Mouse (Mus musculus) left cerebral cortex, adult 11 months (tissue): ENCODE results near the gene Ralgapa2.

Source experiments
- DNase-seq: peaks from one replicate; pipeline ENCODE4 v3.0.0; 2022; ENCODE audit warnings: low spot score

Ralgapa2 gene

DNA sequence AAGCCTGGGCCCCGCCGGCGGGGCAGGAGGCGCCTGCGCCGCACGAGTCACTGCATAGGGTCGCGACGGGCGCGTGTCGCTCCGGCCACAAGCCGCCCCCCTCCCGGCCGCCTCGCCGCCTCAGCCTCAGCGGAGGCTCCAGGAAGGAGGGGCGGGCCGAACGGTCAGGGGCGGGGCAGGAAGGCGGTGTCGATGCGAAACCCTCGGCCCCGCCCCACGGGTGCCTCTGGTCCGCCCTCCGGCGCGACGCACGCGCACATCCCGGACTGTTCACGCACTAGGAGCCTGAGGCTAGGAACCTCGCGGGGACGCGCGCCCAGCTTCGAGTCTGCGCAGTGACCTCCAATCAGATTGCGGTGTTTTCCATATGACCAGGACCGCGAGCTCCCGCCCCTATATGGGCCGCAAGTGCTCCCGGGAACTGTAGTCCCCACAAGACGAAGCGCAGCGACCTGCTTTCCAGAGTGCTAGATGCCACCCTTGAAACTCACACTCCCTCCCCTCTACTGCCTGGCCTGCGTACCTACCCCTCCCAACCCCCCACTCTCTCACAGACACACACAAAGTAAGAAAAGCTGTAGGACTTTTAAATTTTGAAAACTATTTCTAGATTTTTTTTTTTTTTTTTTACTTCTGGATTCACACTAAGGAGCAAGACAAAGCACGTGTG, at the start of gene Ralgapa2:
TSS of gene Ralgapa2 (minus strand) at position 434 of the 670 bp plus-strand sequence.
- peak; percentile 100 for DNase-seq

DNA sequence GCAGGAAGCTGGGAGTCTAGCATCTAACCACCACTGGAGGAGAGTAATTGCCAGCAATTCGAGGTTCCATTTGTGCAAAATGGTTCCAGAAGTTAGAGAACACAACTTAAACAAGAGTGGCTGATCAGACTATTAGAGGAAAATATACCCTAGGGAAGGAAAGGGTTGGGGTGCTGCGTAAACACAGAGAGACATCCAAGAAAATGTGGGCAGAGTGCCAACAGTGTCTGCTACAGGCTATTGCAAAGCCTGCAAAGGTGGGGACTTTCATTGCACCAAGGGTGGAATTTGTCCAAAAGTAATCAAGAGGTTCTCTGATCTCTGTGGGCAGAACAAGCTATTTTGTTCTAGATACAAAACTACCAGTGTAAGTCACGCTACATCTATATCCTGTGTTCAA, 49.4 kb upstream of the Ralgapa2 start:
- DNase-seq, result no peak

DNA sequence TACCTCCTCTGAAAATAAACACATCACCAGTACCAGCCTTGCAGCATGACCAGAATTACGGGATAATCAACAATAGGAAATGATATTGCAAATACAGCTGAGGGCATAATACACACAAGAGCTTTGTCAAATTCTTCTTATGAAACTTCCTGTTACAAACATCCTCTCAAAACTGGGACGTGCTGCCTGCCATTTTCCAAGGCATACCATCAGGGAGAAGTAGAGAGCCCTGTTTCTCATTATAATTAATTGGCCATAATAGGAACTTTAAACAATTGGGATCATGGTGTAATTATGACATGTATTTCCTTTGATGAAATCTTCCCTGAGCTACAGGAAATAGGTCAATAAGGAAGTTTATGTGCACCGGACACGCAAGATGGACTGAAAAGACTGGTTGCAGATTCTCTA, 48.5 kb upstream of the Ralgapa2 start:
- no peak for DNase-seq

DNA sequence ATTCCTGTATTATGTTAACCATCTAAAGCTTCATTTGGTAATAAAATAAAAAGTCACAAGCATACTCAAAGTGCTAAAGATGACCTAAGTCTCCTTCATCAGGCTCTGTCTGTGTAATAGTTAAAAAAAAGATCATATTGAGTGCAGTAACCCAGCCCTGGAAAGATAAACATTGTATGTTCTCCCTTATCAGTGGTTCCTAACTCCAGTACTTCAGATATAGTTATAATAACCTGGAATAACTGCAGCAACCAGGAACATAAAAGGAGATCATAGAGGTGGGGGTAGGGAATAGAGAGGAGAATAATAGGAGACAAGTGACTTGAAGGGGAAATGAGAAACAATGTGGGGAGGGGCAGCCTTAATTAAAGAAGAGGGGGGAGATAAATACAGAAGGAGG, 44.0 kb upstream of the Ralgapa2 start:
- DNase-seq, result no peak

DNA sequence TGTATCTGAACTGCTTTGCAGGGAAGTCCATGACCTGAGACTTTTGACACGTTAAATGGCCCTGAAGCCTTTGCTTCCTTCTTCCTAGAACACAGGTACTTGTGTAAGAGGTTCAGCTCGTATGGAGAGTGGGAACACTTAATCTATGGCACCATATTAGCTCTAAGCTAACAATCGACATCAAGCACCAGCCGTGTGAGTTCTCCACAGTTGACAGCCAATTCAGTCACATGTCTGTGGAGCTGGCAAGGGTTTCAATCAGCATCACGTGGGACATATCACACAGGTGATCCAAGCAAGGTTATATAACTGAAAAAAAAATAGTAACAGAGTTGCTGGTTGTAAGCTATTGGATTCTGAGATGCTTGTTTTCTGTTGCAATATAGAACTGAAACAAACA, 43.2 kb upstream of the Ralgapa2 start:
- DNase-seq, result no peak

DNA sequence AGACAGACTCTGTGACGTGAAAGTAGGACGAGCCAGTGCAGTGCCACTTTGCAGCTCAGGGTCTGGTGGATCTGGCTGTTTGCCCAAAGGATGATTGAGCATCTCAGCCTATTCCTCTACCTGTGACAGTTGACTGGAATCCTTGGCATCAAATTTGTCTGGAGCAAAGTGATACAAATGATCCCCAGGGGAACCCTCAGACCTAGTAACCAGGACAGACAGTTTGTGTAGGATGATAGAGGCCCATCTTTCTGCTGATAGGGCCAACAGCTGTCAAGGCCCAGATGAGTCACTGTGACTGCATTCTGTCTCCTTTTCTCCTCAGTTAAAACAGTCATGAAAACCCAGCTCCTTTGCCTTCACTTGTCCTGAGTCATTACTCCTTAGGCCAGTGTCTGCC, 41.6 kb upstream of the Ralgapa2 start:
- DNase-seq, result no peak

DNA sequence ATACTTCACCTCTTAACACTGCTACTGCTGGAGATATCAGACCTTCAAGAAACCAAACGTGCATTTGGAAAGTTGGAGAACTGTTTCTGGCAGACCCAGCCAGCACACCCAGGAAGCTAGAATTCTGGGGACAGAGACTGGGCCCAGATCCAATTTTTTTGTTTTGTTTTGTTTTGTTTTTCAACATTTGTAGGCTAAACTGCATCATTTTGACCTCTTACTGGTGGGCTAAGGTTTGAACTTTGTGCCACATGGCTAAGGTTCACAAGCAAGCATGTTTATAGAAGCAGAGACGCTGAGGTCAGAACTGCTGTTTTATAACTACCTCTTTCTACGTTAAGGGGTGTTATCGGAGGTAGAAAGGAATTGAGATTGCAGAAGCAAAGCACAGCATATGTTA, 39.7 kb upstream of the Ralgapa2 start:
- DNase-seq, result no peak

DNA sequence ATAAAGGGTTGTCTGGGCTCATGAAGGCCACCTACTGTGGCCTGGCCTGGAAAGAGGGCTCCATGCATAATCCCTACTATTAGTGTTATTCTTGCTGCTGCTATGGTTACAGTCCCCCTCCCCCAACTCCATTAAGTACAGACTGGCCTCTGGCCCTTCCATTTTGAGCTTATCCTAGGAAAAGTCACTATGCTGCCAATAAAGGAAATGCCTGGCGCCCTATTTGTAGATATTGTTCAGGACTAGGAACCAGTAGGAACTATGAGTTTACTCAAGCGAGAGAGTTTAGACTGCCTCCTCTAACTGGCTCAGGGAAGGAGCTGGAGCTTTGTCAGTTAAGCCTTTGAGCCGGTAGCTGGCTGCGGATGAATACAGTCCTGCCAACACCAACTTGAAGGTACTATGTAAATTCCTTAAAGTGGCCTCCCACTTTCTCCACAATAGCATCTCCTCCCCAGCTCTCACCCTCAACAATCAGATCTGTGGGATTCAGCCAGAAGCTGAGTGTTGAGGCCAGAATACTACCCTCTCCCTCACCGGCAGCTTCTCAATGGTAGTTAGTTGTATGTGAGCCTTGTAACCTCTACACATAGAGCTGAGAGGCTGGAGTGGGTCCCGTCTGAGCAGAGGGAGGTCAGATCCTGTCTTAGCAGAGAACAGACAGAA, 37.1 kb upstream of the Ralgapa2 start:
- no peak for DNase-seq

DNA sequence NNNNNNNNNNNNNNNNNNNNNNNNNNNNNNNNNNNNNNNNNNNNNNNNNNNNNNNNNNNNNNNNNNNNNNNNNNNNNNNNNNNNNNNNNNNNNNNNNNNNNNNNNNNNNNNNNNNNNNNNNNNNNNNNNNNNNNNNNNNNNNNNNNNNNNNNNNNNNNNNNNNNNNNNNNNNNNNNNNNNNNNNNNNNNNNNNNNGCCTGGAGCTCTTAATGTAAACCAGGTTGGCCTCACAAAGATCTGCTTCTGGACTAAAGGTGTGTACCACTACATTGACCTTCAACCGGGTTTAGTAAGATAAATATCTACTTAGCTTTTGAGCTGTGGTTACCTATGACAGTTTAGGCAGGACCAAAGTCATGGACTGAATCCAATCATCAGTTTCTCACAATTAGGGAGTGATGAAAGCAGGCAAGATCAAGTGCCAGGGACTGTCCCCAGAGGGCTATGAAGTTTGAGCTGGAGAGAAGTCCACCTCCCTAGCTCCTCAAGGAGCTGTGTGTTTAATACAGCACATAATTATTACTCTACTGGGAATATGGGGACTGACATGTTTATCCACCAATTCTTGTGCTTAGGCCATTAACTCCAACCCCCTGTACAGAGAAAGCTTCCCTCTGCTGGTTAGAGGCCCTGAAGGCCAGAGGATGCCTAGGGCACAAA, 32.1 kb upstream of the Ralgapa2 start:
- DNase-seq, result no peak

DNA sequence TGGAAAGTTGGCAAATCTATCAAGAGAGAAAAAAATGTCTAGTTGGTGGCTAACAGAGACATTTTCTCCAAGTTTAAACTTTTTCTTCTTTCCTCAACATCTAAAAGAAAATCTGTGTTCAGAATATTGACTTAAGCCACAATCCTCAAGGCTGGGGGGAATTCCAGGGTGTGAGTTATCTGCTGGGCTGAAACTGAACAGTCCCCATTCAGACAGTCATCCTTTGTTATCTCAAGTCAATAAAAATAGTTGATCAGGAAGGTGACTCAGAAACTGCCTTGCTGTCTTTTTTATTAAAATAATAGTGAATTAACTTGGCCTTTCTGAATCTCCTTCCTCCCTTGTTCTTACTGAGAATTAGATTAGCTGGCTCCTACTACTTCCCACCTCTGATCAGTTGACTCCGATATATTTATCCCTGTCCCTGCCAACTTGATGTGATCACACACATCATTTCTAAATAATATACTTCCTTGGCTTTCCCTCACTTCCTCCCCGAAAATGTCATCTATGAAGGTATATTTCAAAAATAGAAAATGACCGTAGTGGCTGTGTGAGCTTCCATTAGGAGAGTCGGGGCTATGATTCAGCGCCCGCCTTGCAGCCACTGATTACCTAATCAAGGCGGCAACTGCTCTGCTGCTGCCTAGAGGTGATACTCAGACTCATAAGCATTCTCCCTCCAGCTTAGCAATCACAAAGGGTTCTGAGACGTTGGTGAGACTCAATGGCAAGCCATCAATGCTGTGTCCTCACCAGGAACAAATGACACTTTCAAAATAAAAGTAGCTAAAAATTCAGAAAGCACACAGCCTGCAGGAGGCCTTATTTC, 21.2 kb upstream of the Ralgapa2 start:
- DNase-seq, result no peak

DNA sequence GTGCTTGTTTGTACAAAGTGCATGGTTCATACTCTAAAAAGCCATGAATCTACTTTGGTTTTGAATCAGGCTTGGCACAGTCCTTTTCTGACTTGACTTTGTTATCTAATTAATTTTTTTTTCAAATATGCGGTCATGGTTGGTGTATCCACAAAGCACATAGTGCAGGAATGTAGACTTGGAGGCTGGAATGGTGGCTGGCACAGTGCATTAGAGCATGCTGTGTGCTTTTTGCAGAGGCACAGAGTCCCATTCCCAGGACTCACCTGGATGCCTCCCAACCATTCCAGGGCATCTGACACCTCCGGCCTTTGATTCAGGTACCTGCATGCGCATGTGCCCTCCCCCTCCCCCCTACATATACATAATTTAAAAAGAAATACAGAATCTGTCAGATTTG, 20.3 kb upstream of the Ralgapa2 start:
- no peak for DNase-seq

DNA sequence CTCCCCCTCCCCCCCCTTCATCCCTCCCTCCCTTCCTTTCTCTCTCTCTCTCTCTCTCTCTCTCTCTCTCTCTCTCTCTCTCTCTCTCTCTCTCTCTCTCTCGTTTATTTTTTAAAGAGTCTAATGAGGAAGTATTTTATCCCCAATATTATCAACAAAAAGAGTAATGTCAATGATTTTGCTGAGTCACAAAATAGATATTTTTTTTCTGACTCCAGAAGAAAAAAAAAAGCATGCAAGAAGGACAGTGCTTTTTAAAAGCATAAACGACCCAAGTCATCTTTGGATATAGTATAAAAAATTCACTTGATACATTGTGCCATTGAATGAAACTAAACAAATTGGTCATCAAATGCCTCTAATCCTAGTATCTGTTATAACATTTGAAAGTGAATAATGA, 13.3 kb upstream of the Ralgapa2 start:
- DNase-seq, result no peak

DNA sequence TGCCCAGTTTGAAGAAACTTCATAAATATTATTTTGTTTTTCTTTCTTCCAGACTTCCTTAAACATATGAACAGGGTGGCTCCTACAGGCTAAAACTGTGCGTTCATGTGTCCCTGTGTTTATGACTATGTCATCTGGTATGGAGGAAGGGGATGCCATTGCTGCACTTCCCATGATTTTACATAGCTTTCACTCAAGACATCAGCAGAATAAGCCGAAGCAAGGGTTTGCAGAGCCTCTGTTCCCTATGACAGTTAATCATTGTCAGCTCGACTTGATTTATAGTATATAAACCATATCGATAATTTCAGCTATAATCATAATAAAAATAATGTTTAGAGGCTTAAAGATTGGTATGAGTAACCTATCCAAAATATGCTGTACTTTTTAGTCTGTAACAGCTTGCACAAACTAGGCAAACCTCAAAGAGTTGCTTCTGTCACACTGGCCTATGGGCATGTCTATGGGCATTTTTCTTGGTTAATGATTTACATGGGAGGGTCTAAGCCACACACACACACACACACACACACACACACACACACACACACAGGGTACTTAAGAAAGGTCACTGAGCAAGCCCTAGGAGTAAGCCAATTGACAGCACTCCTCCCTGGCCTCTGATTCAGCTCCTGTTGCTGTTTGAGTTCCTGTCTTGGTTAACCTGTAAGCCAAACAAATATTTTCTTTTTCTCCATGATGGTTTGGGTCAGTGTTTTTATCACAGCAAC, 12.7 kb upstream of the Ralgapa2 start:
- no peak for DNase-seq

DNA sequence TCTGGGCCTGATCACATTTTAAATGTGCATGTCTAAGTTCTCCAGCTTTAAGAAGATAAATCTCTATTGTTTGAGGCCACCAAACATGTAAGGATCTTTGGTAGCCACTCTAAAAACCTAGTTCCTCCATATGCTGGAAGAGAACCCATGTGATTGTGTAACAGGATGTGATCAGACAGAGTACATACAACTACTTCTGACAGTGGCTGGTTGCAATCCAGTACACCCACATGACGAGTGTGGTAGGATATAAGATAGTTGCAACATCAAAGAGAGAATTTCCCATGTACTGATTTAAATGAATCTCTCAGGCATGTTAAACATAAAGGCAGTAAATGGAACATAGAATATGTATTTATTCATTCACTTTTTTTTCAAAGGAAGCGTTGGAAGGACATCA, 4.8 kb upstream of the Ralgapa2 start:
- DNase-seq, result no peak

DNA sequence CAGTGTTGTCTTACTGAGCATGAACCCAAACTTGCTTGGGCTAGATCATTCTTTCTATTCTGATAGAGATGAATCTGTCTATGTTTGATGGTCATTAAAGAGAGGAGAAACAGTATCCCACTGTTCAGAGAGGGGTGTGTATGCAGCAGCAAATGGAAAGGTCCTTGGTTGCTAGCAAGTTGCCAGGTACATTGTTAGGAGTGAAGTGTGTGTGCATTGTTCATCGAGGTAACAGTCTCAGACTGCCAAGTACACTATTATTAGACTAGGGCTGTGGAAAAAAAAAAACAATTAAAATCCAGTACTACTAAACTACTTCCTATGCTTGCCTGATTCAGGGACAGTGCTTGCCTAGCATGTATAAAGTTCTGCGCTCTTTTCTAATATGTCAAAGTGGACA, 2.9 kb upstream of the Ralgapa2 start:
- DNase-seq, result no peak

DNA sequence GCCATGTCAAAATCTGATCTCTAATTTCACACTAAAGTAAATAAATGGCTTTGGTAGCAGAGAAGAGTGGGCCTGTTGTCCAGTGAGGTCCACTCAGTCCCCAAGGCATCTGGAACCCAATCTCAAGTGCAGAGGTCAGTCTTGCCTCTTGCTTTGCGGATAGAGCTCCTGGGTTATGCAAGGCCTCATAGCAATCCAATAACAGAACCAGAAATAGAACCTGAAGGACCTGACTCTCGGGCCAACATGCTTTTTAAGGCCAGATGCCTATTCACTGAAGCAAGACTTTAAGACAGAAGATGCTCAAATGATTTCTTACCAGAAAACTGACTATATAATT, 407 bp upstream of the Ralgapa2 start:
- DNase-seq, result no peak

DNA sequence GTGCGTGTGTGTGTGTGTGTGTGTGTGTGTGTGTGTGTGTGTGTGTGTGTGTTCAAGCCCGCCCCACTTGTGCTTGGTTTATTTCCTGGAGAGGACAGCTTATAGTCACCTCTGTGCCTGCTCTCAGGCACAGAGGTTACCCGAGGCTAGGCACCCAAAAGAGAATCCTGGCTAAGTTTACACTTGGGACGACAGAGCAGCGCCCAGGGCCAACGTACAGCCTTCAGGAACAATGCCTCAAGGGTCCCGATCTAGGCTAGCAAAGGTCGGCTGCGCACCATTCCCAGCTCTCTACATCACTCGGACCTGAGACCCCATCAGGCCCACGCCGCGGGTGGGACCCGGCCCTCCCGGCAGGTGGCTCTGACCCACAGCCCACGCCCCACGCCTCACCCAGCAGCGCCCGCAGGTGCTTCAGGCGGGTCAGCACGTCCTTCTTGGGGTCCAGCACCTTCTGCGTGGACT, 711 bp downstream of the Ralgapa2 start:
- DNase-seq, result peak; percentile 24

DNA sequence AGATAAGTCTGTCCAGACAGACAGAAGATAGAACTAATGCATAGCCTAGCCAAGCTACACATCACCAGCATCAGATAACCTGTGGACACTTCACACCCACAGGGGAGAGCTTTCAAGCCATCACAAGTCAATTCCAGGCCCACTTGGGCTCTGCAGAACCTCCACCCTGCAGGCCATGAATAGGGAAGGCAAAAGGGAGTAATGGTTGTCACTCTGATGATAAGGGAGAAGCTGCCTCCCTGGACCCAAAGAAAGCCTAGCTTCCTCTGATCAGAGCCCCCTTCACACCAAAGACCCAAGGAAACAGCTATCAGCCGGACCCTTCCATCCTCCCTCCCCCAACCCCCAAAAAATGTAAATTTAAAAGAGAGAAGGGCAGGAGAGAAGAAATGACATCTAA, 1.4 kb downstream of the Ralgapa2 start:
- DNase-seq, result no peak

DNA sequence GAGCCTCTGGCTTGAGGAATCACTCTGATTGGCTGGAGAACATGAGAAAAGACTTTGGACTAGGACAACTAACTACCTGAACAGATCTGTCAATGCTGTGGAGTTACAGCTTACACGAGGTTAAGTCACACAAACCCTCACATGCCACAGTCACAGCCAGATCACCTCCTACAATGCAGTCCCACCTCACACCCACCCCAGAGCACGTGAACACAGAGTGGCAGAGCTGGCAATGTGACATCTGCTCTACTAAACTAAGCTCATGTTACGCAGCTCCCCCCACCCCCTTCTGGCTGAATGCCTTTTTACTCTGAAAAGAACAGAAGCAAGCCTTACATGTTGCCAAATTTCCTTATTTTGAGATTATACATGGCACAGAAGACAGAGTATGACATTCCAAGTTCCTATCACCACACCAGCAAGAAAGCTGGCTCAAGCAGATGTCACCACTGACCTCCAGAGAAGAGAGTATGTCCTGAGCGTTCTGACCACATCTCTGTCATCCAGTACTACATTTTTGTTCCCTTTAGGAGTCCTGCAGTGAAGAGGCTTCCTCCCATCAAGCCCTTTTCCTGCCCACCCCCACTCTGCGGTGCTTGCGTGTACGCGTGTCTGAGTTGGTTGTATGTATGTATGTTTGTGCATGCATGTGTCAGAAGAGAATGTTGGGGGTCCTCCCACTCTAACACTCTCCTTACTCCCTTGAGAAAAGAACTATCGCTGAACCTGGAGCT, 9.4 kb downstream of the Ralgapa2 start:
- peak; percentile 72 for DNase-seq

DNA sequence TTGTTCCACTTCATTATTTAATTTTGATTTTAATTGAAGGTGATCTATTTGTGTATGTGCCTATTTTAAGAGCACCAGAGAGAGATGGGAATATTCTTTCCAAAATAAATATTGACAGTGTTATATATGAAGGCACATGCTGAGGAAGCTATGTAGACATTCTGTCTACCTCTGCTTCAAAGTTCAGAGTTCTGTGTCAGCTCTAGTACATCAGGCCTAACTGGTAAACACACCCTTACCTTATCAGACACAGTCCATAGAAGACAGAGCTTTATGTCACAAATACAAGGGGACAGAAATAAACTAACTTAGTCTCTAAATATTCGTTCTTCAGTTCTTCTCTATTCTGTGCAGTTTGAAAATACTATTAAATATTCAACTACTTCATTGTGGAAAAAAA, 12.1 kb downstream of the Ralgapa2 start:
- DNase-seq, result no peak

DNA sequence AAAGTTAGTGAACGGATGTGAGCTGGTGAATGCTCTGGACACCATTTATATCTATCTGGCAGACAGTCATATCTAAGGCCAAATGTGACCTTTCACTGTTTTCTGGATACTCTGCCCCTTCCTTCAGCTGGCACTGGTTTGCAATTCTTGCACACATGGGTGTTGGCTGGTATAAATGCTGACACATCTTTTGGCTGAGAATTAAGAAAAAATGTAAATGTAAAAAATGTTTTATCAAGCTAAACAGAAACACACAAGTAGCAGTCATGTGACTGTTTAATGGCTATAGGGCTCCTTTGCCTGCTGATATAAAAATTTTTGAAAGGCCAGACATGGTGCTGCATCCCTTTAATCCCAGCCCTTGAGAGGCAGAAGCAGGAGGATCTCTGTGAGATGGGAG, 13.0 kb downstream of the Ralgapa2 start:
- no peak for DNase-seq
